Mouse (Mus musculus) E14TG2a.4 (cell line): ENCODE measurements at regions not wholly inside any gene's neighbourhood (a gene's known extent, or its start where the extent isn't known, plus 50 kb on each side); places are given as distances from the start of the nearest gene placed in this dataset.
"Not testable (repeated sequence)": the region's sequence is repeated elsewhere in the genome, so short reads cannot be mapped to it uniquely, and the experiment has no call there.

Experiments used
- H3K27me3 ChIP-seq: 2 replicates; pipeline ENCODE4 v1.6.1; 2014; ENCODE audit warnings: low read length, control low read depth; ENCODE audit not compliant: insufficient read depth
- H3K36me3 ChIP-seq: 2 replicates; pipeline ENCODE4 v1.6.1; 2014; ENCODE audit warnings: low read length, control low read depth; ENCODE audit not compliant: insufficient read depth
- H3K4me1 ChIP-seq: replicated peaks from 2 replicates; pipeline ENCODE4 v1.6.1; 2014; ENCODE audit warnings: low read depth, low read length, control low read depth
- H3K4me3 ChIP-seq: replicated peaks from 2 replicates; pipeline ENCODE4 v1.5.1; 2014; ENCODE audit warnings: mild to moderate bottlenecking, low read length
- H3K9me3 ChIP-seq: 2 replicates; pipeline ENCODE4 v1.6.1; 2014; ENCODE audit warnings: low read length, control low read depth
- CTCF ChIP-seq: conservative IDR thresholded peaks from 2 replicates; pipeline ENCODE4 v1.5.1; 2014; ENCODE audit warnings: low read length
- NANOG ChIP-seq: IDR thresholded peaks from 2 replicates; pipeline ENCODE4 v1.6.1; 2014; ENCODE audit warnings: borderline replicate concordance, low read length, mixed read lengths
- POU5F1 ChIP-seq: IDR thresholded peaks from 2 replicates; pipeline ENCODE4 v1.6.1; 2014; ENCODE audit warnings: low read length, borderline replicate concordance

DNA sequence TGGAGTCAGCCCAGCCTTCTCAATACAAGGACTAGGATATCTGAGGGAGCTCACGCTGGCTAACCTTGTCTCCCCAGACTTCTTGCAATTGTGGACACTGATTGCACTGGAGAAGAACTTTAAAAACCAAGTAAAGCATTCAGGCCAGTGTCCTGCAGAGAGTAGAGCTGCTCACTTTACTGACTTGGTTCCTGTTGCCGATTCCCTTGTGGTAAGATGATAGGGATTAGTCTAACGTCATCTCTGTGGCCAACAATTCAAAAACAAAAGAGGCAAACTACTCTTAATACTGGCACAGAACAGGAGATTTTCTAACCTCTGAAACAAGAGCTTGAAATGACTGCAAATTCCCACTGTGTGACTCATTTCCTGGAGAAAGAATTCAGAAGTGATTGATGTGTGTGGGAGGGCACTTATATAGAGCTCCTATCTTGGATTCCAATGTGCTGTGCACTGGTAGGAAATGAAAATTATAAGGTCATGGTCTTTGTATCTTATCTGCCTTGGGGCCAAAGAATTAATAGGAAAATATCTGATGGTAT lies 191.6 kb upstream of the Phyhipl start:
- no peaks in the 10 kb centered on the region for H3K27me3 ChIP-seq
- TF ChIP-seq CTCF: no peak
- TF ChIP-seq NANOG: no peak
- no peak for TF ChIP-seq POU5F1
- peaks cover 52% of the 10 kb centered on the region for H3K4me1 ChIP-seq
- peaks cover 74% of the 10 kb centered on the region for H3K36me3 ChIP-seq
- 0 out of 2 replicates have a peak overlapping the region, but pooled peaks have one; percentile 14 for H3K4me3 ChIP-seq
- H3K9me3 ChIP-seq: peaks cover 25% of the 10 kb centered on the region

DNA sequence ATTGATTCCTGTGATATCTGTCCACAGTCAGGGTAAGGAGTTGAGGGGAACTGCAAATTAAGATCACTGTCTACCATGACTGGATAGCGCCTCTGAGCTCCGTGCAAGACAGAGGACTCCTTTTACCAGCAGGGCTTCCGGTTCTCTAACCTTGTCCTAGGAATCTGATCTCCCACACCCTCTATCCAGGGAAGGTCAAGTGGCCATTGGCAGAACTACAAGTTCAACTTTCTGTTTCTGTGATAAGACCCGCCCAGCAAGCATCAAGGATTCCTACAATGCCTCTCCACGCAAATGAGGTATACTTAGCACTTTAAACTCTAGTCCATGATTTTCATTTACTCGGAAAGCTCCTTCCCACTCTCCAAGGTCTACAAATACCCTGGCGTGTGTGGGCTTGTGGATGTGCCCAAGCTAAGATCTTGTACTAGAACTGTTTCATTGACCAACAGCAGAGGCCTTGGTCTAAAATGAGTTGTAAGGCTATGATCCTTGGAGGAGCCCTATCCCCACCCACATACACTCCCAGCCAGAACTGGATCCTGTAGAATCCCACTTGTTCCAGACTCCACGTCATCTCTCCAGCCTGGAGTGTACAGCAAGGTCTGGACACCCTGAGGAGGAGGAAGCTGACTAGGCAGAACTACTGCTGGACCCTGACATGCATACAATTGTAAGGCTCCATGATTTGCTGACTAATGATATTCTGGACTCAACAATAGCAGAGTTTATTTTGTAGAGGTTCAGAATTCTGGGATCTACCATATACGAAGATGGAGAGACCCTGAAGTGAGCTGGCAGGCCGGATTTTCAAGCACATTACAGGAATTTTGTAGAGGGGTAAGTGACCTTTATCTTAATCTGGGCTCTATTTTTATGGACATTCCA lies 190.8 kb upstream of the Phyhipl start:
- Histone ChIP-seq H3K4me1 (peaks cover 52% of the 10 kb centered on the region), H3K4me3 (peak overlapping the region; percentile 14), H3K9me3 (peaks cover 25% of the 10 kb centered on the region), H3K36me3 (peaks cover 67% of the 10 kb centered on the region), H3K27me3 (no peaks in the 10 kb centered on the region)
- TF ChIP-seq NANOG (no peak), POU5F1 (no peak), CTCF (no peak; the same call in 1 of the 2 replicates)

DNA sequence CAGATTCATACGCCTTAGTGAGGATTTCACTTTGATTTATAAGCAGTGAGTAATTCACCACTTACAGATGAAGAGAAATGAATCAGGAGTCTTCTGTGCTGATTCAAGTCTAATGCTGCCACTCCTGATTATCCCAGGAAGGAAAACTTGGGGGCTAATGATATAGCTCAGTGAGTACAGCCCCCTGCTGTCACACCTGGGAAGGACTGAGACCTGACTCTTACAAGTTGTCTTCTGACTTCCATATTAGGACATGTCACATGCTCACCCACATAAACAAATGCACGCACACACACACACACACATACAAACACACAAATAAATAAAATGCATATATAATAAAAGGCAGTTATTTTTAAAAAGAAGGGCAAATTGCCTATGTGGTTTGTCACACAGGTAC lies 188.1 kb upstream of the Phyhipl start:
- H3K4me3 ChIP-seq: peak overlapping the region; percentile 56; the same call in 1 of the 2 replicates
- H3K36me3 ChIP-seq: peaks cover 45% of the 10 kb centered on the region
- peaks cover 52% of the 10 kb centered on the region for H3K4me1 ChIP-seq
- TF ChIP-seq NANOG (no peak), POU5F1 (no peak), CTCF (no peak)
- no peaks in the 10 kb centered on the region for H3K27me3 ChIP-seq
- H3K9me3 ChIP-seq: peaks cover 33% of the 10 kb centered on the region

DNA sequence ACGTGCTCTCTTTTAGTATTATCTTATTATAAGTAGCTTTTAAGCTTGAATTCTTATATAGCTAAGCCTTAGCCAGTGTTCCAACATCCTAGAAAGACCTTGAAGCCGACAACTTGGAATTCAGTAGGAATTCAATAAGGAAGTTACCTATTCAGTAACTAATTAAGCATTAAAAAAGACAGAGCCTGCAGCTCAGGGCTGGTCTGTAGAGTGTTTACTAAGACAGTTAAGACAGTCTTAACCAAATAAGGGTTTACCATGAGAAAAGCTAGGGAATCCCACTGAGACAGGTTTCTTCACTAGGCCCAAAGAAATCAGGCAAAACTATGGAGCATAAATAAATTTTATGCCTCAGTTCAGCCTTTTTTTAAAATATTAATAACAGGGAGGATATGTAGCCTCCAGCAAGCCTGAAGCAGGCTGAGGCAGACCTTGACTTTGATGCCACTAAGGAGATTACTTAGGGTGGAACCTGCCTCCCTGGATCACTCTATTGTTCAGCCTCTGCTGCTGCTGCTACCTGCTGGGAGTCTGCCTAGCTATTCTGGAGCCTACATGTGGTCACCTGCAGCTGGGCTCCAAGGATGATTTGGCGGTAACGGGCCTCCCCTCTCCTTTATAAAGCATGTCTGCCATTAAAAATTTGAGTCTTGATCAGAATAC lies 186.5 kb upstream of the Phyhipl start:
- Histone ChIP-seq H3K9me3 (peaks cover 30% of the 10 kb centered on the region), H3K36me3 (peaks cover 30% of the 10 kb centered on the region), H3K4me3 (peak overlapping the region; percentile 56), H3K27me3 (no peaks in the 10 kb centered on the region), H3K4me1 (peaks cover 47% of the 10 kb centered on the region)
- no peak for TF ChIP-seq POU5F1
- TF ChIP-seq NANOG: peak; percentile 45; the same call in 1 of the 2 replicates
- no peak for TF ChIP-seq CTCF

DNA sequence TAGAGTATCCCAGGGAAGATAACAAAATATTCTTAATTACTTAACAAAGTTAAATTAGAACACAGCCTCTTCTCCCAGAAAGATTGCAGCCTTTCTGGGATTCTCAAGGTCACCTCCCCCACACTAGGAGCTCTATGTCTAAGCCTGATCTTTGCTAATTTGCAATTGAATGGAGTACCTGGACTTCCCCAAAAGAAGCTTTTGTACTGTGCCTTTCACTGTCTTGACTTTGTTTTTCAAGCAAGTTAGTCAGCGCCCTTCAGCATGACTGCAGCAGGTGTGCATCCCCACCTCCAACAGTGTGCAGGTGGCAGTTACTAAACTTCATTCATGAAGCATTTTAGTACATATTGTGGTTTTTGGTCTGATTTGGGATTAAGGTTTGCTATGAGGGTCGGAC lies 185.4 kb upstream of the Phyhipl start:
- peak overlapping the region; percentile 56; the same call in 1 of the 2 replicates for H3K4me3 ChIP-seq
- peak; percentile 91 for TF ChIP-seq NANOG
- peak; percentile 55; the same call in 1 of the 2 replicates for TF ChIP-seq POU5F1
- H3K4me1 ChIP-seq: peaks cover 45% of the 10 kb centered on the region
- H3K27me3 ChIP-seq: not testable (repeated sequence)
- peaks cover 20% of the 10 kb centered on the region for H3K36me3 ChIP-seq
- H3K9me3 ChIP-seq: peaks cover 38% of the 10 kb centered on the region; the same call in 1 of the 2 replicates

DNA sequence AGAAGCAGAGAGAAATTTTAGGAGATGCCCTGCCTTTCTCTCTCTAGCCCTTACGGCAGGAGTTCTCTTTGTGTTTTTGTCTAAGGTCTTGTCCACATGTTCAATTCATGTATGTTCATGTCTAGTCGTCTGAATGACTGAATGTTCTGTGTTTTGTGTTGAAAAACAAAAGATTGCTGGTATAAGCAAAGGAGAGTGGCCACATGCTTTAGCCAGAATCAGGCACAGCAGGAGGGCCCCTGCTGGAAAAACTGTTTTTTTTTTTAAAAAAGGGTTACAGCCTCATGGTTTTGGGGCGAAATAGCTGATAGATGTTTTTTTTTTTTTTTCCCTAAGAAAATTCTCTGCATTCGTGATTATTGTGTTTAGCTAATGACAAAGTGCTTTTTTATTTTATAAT lies 182.4 kb upstream of the Phyhipl start:
- TF ChIP-seq POU5F1 (no peak), CTCF (no peak), NANOG (no peak)
- Histone ChIP-seq H3K27me3 (no peaks in the 10 kb centered on the region), H3K4me1 (peaks cover 28% of the 10 kb centered on the region), H3K4me3 (peak overlapping the region; percentile 79), H3K36me3 (peaks cover 14% of the 10 kb centered on the region), H3K9me3 (peaks cover 52% of the 10 kb centered on the region)

DNA sequence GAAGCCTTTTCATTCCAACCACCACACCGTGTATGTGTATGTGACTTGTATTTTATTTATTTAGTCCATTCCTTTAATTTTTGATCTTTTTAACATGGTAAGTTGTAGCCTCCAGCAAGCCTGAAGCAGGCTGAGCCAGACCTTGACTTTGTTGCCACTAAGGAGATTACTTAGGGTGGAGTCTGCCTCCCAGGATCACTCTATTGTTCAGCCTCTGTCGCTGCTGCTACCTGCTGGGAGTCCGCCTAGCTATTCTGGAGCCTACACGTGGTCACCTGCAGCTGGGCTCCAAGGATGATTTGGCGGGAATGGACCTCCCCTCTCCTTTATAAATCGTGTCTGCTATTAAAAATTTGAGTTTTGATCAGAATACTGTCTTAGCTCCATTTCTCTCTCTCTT lies 181.6 kb upstream of the Phyhipl start:
- peak overlapping the region; percentile 79 for H3K4me3 ChIP-seq

DNA sequence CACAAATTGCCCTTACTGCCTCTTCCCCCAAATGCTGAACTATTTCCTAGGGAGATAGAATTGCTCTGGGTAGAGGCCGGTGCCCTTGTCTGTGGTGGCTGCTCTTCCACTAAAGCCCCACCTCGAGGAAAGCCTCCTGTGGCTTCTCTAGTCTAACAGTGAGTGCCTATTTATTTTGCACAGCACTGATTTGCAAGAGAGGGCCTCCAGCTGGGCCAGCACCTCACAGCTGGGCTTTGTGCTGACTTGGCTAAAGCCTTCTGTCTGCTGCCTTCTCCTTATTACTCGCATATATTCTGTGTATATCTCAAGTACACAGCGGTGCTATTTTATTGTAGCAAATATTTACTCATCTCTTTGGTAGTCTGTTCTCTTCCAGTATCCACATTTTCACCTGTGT lies 176.9 kb upstream of the Phyhipl start:
- peaks cover 10% of the 10 kb centered on the region for H3K36me3 ChIP-seq

More for the DNA sequence above, 181.6 kb upstream of the Phyhipl start:
- H3K36me3 ChIP-seq: peaks cover 10% of the 10 kb centered on the region
- peaks cover 31% of the 10 kb centered on the region for H3K4me1 ChIP-seq
- no peaks in the 10 kb centered on the region for H3K27me3 ChIP-seq
- peaks cover 52% of the 10 kb centered on the region for H3K9me3 ChIP-seq
- TF ChIP-seq POU5F1: no peak

More for the DNA sequence above, 176.9 kb upstream of the Phyhipl start:
- Histone ChIP-seq H3K4me3 (no peak overlapping the region), H3K4me1 (peaks cover 74% of the 10 kb centered on the region), H3K9me3 (peaks cover 31% of the 10 kb centered on the region), H3K27me3 (no peaks in the 10 kb centered on the region)
- TF ChIP-seq CTCF (no peak), NANOG (0 out of 2 replicates have a peak, but pooled peaks have one; percentile 17), POU5F1 (no peak)
